Mouse (Mus musculus) left cerebral cortex, adult 6 months (tissue): ENCODE data around the gene Igdcc4. TPM values are rescaled to one million over a fixed set of nuclear protein-coding genes. Genes with fewer than 3 reads are reported as not detected.

Experiments
- long read RNA-seq, 2 experiments: library from polyadenylated mRNA; unstranded; transcript quantifications; one replicate each; pipeline ENCODE4 v2.0.0; 2019 to 2020
- polyA plus RNA-seq: library from polyadenylated mRNA; unstranded; fragments of <200 nt; fragmentation: Nextera tagmentation; gene quantifications from 2 replicates; pipeline ENCODE4 v1.2.3, GENCODE M21; 2021

Gene Igdcc4
- 4.5 and 10.7 TPM in 2 replicates for polyA plus RNA-seq
- long read RNA-seq, experiment 1, full-length matches to known transcripts = 2 of 22 reads
- long read RNA-seq, experiment 1, partial matches to known transcripts = 16 of 22 reads
- long read RNA-seq, experiment 1, other reads (novel, unspliced or antisense) = 4 of 22 reads
- long read RNA-seq, experiment 2, partial matches to known transcripts = 7 of 7 reads
- long read RNA-seq, experiment 2, other reads (novel, unspliced or antisense) = 0 of 7 reads

GRCm38 (mm10) chr9:65100991-65101685 is at the start of gene Igdcc4:
TSS of gene Igdcc4 (plus strand) at chr9:65101486.

GRCm38 (mm10) chr9:65140936-65141305 is 39.6 kb downstream of the Igdcc4 start, which contains the start of gene Igdcc3:
TSS of gene Igdcc3 (plus strand) at chr9:65141189.

Other genes starting within 250 kb of the Igdcc4 start
- gene Slc24a1, start 149.9 kb upstream of the Igdcc4 start, polyA plus RNA-seq = not detected in 2 replicates
- gene Ints14, start 140.6 kb upstream of the Igdcc4 start, polyA plus RNA-seq = 9.9 and 12.2 TPM in 2 replicates
- 93.9 and 95.3 TPM in 2 replicates for gene Hacd3, start 79.8 kb upstream of the Igdcc4 start, polyA plus RNA-seq
- 21.3 and 40.0 TPM in 2 replicates for gene Dpp8, start 69.1 kb upstream of the Igdcc4 start, polyA plus RNA-seq
- 0.27 and 0.67 TPM in 2 replicates for gene Igdcc3, start 39.7 kb downstream of the Igdcc4 start, polyA plus RNA-seq
- gene Parp16, start 93.9 kb downstream of the Igdcc4 start, polyA plus RNA-seq = 1.8 and 2.4 TPM in 2 replicates
- 0.04 and 0.21 TPM in 2 replicates for gene Cilp, start 163.7 kb downstream of the Igdcc4 start, polyA plus RNA-seq
- gene Clpx, start 192.8 kb downstream of the Igdcc4 start, polyA plus RNA-seq = 17.1 and 25.0 TPM in 2 replicates
- gene Pdcd7, start 244.6 kb downstream of the Igdcc4 start, polyA plus RNA-seq = 8.5 and 21.3 TPM in 2 replicates